Mouse (Mus musculus): ENCODE results near the gene Mfsd4a.
A peak's percentile ranks its signal among the peaks of the same experiment; 100 is the strongest.

GRCm38 (mm10) chr1:132014800-132015199 is 53.1 kb downstream of the Mfsd4a start:
- TF ChIP-seq CTCF (conservative IDR thresholded peaks at IDR 0.05; ENCODE audit: low read length) (peak; percentile 61), POU5F1 (IDR thresholded peaks at IDR 0.05; ENCODE audit: borderline replicate concordance, low read length) (no peak)

Measured in E14TG2a.4 (cell line).